Mouse (Mus musculus): Measurements from ENCODE around the gene Eddm3b.

Gene Eddm3b

GRCm38 (mm10) chr14:51113916-51114560 lies at the start of gene Eddm3b:
TSS of gene Eddm3b (plus strand) at chr14:51114426.
- in situ Hi-C loops (cut with MboI, MseI): no loop called here

- in situ Hi-C loops (cut with MboI, MseI): loop anchor here (5.0 to 10.0 kb wide), 2 partner anchors 142 to 1014 kb away; no protein-coding TSS in a partner anchor
These were observed 45.3 kb upstream of the Eddm3b start for GRCm38 (mm10) chr14:51068956-51069355.

- in situ Hi-C loops (cut with MboI, MseI): loop anchor here (5.0 to 10.0 kb wide), 3 partner anchors 142 to 1015 kb away; partner anchors contain the start of genes Ccnb1ip1 and Parp2
These were observed 44.6 kb upstream of the Eddm3b start for GRCm38 (mm10) chr14:51069617-51070016.

GRCm38 (mm10) chr14:51074335-51074734 lies 39.9 kb upstream of the Eddm3b start, which contains the start of gene Olfr750:
TSS of gene Olfr750 (minus strand) at chr14:51074435.
- in situ Hi-C loops (cut with MboI, MseI): loop anchor here (5.0 kb wide), 1 partner anchor 267 kb away; the partner anchor contains the start of genes Ccnb1ip1 and Parp2

- in situ Hi-C loops (cut with MboI, MseI): no loop called here
These were observed 35.0 kb upstream of the Eddm3b start for GRCm38 (mm10) chr14:51079180-51079579.

GRCm38 (mm10) chr14:51081035-51081434 lies 33.2 kb upstream of the Eddm3b start:
- in situ Hi-C loops (cut with MboI, MseI): no loop called here

- in situ Hi-C loops (cut with MboI, MseI): no loop called here
These were observed 31.3 kb upstream of the Eddm3b start for GRCm38 (mm10) chr14:51082599-51083581.

- in situ Hi-C loops (cut with MboI, MseI): no loop called here
These were observed 30.4 kb upstream of the Eddm3b start for GRCm38 (mm10) chr14:51083805-51084204.

- in situ Hi-C loops (cut with MboI, MseI): no loop called here
These were observed 29.1 kb upstream of the Eddm3b start for GRCm38 (mm10) chr14:51085086-51085485.

- in situ Hi-C loops (cut with MboI, MseI): no loop called here
These were observed 28.3 kb upstream of the Eddm3b start for GRCm38 (mm10) chr14:51085911-51086310.

- in situ Hi-C loops (cut with MboI, MseI): no loop called here
These were observed 26.5 kb upstream of the Eddm3b start for GRCm38 (mm10) chr14:51087762-51088161.

GRCm38 (mm10) chr14:51088166-51088969 lies 25.9 kb upstream of the Eddm3b start:
- in situ Hi-C loops (cut with MboI, MseI): no loop called here

- in situ Hi-C loops (cut with MboI, MseI): no loop called here
These were observed 25.1 kb upstream of the Eddm3b start for GRCm38 (mm10) chr14:51088970-51089673.

- in situ Hi-C loops (cut with MboI, MseI): no loop called here
These were observed 24.6 kb upstream of the Eddm3b start for GRCm38 (mm10) chr14:51089674-51090076.

GRCm38 (mm10) chr14:51090077-51090781 lies 24.0 kb upstream of the Eddm3b start:
- in situ Hi-C loops (cut with MboI, MseI): no loop called here

GRCm38 (mm10) chr14:51090921-51091900 lies 23.0 kb upstream of the Eddm3b start, which contains the start of the genes Rnase4 and Ang:
TSS of gene Rnase4 (plus strand) at chr14:51091077.
TSS of gene Ang (plus strand) at chr14:51091150.
- in situ Hi-C loops (cut with MboI, MseI): no loop called here

GRCm38 (mm10) chr14:51092073-51092620 lies 22.1 kb upstream of the Eddm3b start:
- in situ Hi-C loops (cut with MboI, MseI): no loop called here

- in situ Hi-C loops (cut with MboI, MseI): no loop called here
These were observed 20.7 kb upstream of the Eddm3b start for GRCm38 (mm10) chr14:51093496-51093895.

All from regulatory T cell (primary cell).